Comparison of ENCODE assay signal across 17 mouse cellular contexts in genomic region chr4:41368198-41368597, GRCm38 (mm10). TPM values are rescaled to one million over a fixed set of nuclear protein-coding genes. Genes with fewer than 3 reads are reported as not detected.
DNase-seq lines count a peak whose midpoint lies in the region; ATAC-seq and TF ChIP-seq lines count a peak whose summit lies in the region.
"Had no signal": no experiment of that assay in that cellular context is flagged by ENCODE, and none has a peak within 500 bp of the region (broad histone marks: within the 10 kb centered on the region; RNA-seq: fewer than 3 reads in every experiment).

No protein-coding gene starts in this region.

- H3K4me1 ChIP-seq in kidney, adult 2 months (ENCODE audit: control insufficient read depth, insufficient read depth, low read length): peaks cover 3% of the 10 kb centered on the region; the same call in 1 of the 2 replicates
- H3K4me1 ChIP-seq: embryonic facial prominence, embryonic 13.5 days; forebrain, embryonic 13.5 days; hindbrain, embryonic 13.5 days; limb, embryonic 10.5 days had no signal

- H3K27me3 ChIP-seq in kidney, adult 2 months (replicated peaks; ENCODE audit: control insufficient read depth, insufficient read depth, low read length): no peaks in the 10 kb centered on the region
- H3K27me3 ChIP-seq: embryonic facial prominence, embryonic 13.5 days; forebrain, embryonic 13.5 days; hindbrain, embryonic 13.5 days had no signal

- H3K36me3 ChIP-seq in macrophage (ENCODE audit: inconsistent target): peaks cover 10% of the 10 kb centered on the region
- 0 out of 2 replicates have a peak, but pooled peaks cover 2% of the 10 kb centered on the region for H3K36me3 ChIP-seq in kidney, adult 2 months (ENCODE audit: control insufficient read depth, insufficient read depth, low read length)

- peak; percentile 56 to 77; a peak in 3 of 4 replicates for ATAC-seq in hematopoietic stem cell, adult 5-6 weeks (replicated peaks in 1 of 2; ENCODE audit: insufficient read depth in 1 of 2, low FRiP score in 2 of 2, low TSS enrichment in 1 of 2, low read depth in 1 of 2, poor library complexity in 2 of 2, severe bottlenecking in 2 of 2)
- ATAC-seq: forebrain, embryonic 13.5 days had no signal

- no peak for TF ChIP-seq POLR2A in kidney, adult 2 months (IDR thresholded peaks at IDR 0.05; ENCODE audit: low read depth, low read length)

- WGBS in macrophage (ENCODE audit: missing documents): 29% methylated on average over 4 of the region's 4 CpGs
- WGBS in kidney, adult 2 months: 63% methylated on average over 4 of the region's 4 CpGs

- peaks cover 100% of the 10 kb centered on the region for H3K79me2 ChIP-seq in macrophage (ENCODE audit: inconsistent target)

- DNase-seq in A20 (ENCODE audit: low read depth, low spot score) (peak; percentile 87), NIH3T3 (ENCODE audit: low read depth) (peak; percentile 55)
- no peak for DNase-seq in kidney, postnatal 14 days
- DNase-seq in kidney, adult 2 months: no peak
- no peak for DNase-seq in thymus, postnatal 25 days
- DNase-seq: cerebellum, postnatal 10 days; gastrocnemius, postnatal 25 days; kidney, adult 9 months; right cerebral cortex, postnatal 25 days; thymus, adult 2 months had no signal

- H3K27ac ChIP-seq in macrophage: peak overlapping the region; percentile 49
- H3K27ac ChIP-seq in kidney, adult 2 months (ENCODE audit: insufficient read depth, low read depth, low read length): no peak overlapping the region
- H3K27ac ChIP-seq: embryonic facial prominence, embryonic 13.5 days; forebrain, embryonic 13.5 days; hindbrain, embryonic 13.5 days; limb, embryonic 10.5 days had no signal

- TF ChIP-seq CTCF in kidney, adult 2 months (conservative IDR thresholded peaks at IDR 0.05; ENCODE audit: insufficient read depth, insufficient read length, low read depth, low read length): no peak

- no peak overlapping the region for H3K4me3 ChIP-seq in macrophage (ENCODE audit: inconsistent target)
- no peak overlapping the region for H3K4me3 ChIP-seq in kidney, adult 2 months (ENCODE audit: insufficient read depth, low read depth, low read length)
- H3K4me3 ChIP-seq: embryonic facial prominence, embryonic 13.5 days; forebrain, embryonic 13.5 days; hindbrain, embryonic 13.5 days; limb, embryonic 10.5 days; myocyte had no signal

RNA-seq across cellular contexts. Expression of gene Ubap1, which starts 19.4 kb away (rescaled TPM):
- 37.3 and 44.5 TPM in 2 replicates for total RNA-seq in hematopoietic stem cell, adult 5-6 weeks (2017)
- total RNA-seq in macrophage (2018; cell fraction: chromatin; rRNA removed): 100 to 1,000 TPM in 4 of 26 experiments, 10 to 100 TPM in 22; 36.1 to 127 (median 71.9) TPM
- 10 to 100 TPM; 50.5 to 65.0 (median 60.0) TPM for total RNA-seq in macrophage (2018; cell fraction: cytosol; rRNA removed)
- total RNA-seq in macrophage (2018; cell fraction: nucleus; rRNA removed): 10 to 100 TPM; 33.3 to 96.1 (median 47.0) TPM
- 39.6 to 73.7 TPM (median 49.5 TPM) in 3 replicates for polyA plus RNA-seq in macrophage (2018)
- polyA plus RNA-seq in kidney, adult 2 months (2012; rRNA removed): 38.8 and 40.4 TPM in 2 replicates

RNA-seq across cellular contexts. Expression of gene Dcaf12, which starts 53.5 kb away (rescaled TPM):
- 25.5 and 35.0 TPM in 2 replicates for total RNA-seq in hematopoietic stem cell, adult 5-6 weeks (2017)
- total RNA-seq in macrophage (2018; cell fraction: chromatin; rRNA removed): 10 to 100 TPM; 14.9 to 33.9 (median 25.7) TPM
- 10 to 100 TPM; 34.0 to 51.3 (median 43.6) TPM for total RNA-seq in macrophage (2018; cell fraction: cytosol; rRNA removed)
- total RNA-seq in macrophage (2018; cell fraction: nucleus; rRNA removed): 10 to 100 TPM; 28.3 to 39.3 (median 33.8) TPM
- polyA plus RNA-seq in macrophage (2018): 21.0 to 43.0 TPM (median 38.5 TPM) in 3 replicates
- 26.3 and 30.9 TPM in 2 replicates for polyA plus RNA-seq in kidney, adult 2 months (2012; rRNA removed)

Comparison
In these comparisons a context has a peak if more than half of its experiments do, and no peak if none do; other contexts are left out.
1. DNase-seq: peak in A20 (single experiment) and NIH3T3 (single experiment); none in kidney, postnatal 14 days (single experiment), kidney, adult 2 months (single experiment) and thymus, postnatal 25 days (single experiment).